Mouse (Mus musculus): ENCODE measurements around the gene Slc6a8. TPM values are rescaled to one million over a fixed set of nuclear protein-coding genes. Genes with fewer than 3 reads are reported as not detected.

Gene Slc6a8
- 1 to 10 TPM; 1.5 to 3.8 TPM for total RNA-seq (2023)

GRCm38 (mm10) chrX:73672879-73673618 is at the start of gene Slc6a8:
Slc6a8 (plus strand) TSS chrX:73673150.

GRCm38 (mm10) chrX:73639255-73639675 is 33.7 kb upstream of the Slc6a8 start, which contains the start of gene Dusp9:
Dusp9 (plus strand) TSS chrX:73639419.

GRCm38 (mm10) chrX:73659575-73660283 is 13.2 kb upstream of the Slc6a8 start, which contains the start of gene Pnck:
Pnck (minus strand) TSS chrX:73660117.

GRCm38 (mm10) chrX:73716109-73716661 is 43.2 kb downstream of the Slc6a8 start, which contains the start of the genes Bcap31 and Abcd1:
Bcap31 (minus strand) TSS chrX:73716175.
Abcd1 (plus strand) TSS chrX:73716597.

Other genes with a start within 250 kb of the Slc6a8 start
- not detected for gene Trex2, start 237.8 kb upstream of the Slc6a8 start, total RNA-seq (2023)
- gene Haus7, start 214.1 kb upstream of the Slc6a8 start, total RNA-seq (2023): 10 to 100 TPM; 19.3 to 21.8 TPM
- not detected for gene Bgn, start 189.5 kb upstream of the Slc6a8 start, total RNA-seq (2023)
- gene Atp2b3, start 170.1 kb upstream of the Slc6a8 start, total RNA-seq (2023): not detected
- under 1 TPM; 0.38 to 0.41 TPM for gene Dusp9, start 33.7 kb upstream of the Slc6a8 start, total RNA-seq (2023)
- gene Pnck, start 13.0 kb upstream of the Slc6a8 start, total RNA-seq (2023): under 1 TPM; 0.61 to 0.68 TPM
- gene Bcap31, start 43.0 kb downstream of the Slc6a8 start, total RNA-seq (2023): 100 to 1,000 TPM; 107 to 109 TPM
- 10 to 100 TPM; 29.4 to 33.9 TPM for gene Abcd1, start 43.4 kb downstream of the Slc6a8 start, total RNA-seq (2023)
- not detected for gene Plxnb3, start 83.9 kb downstream of the Slc6a8 start, total RNA-seq (2023)
- gene Srpk3, start 101.3 kb downstream of the Slc6a8 start, total RNA-seq (2023): under 1 TPM in 1 of 2 experiments, not detected in 1; 0.64 TPM
- gene Idh3g, start 113.7 kb downstream of the Slc6a8 start, total RNA-seq (2023): 100 to 1,000 TPM; 125 to 131 TPM
- 100 to 1,000 TPM; 104 to 147 TPM for gene Ssr4, start 113.9 kb downstream of the Slc6a8 start, total RNA-seq (2023)
- 1 to 10 TPM; 1.4 to 3.3 TPM for gene Pdzd4, start 151.8 kb downstream of the Slc6a8 start, total RNA-seq (2023)
- not detected for gene Avpr2, start 219.0 kb downstream of the Slc6a8 start, total RNA-seq (2023)
- gene L1cam, start 223.0 kb downstream of the Slc6a8 start, total RNA-seq (2023): 10 to 100 TPM; 39.9 to 56.0 TPM
- gene Arhgap4, start 248.7 kb downstream of the Slc6a8 start, total RNA-seq (2023): 100 to 1,000 TPM; 287 to 307 TPM
- 10 to 100 TPM; 64.6 to 88.6 TPM for gene Naa10, start 248.8 kb downstream of the Slc6a8 start, total RNA-seq (2023)